Mouse (Mus musculus) stomach, embryonic 14.5 days (tissue): ENCODE data around the gene Wdfy3. TPM values are rescaled to one million over a fixed set of nuclear protein-coding genes. Genes with fewer than 3 reads are reported as not detected.
"Not testable (repeated sequence)": the region's sequence is repeated elsewhere in the genome, so short reads cannot be mapped to it uniquely, and the experiment has no call there.

ENCODE experiments used
- ATAC-seq: fragments of 200-750 bp; cut with Nextera tagmentation; 2 replicates; pipeline ENCODE4 v1.8.0; 2017; ENCODE audit warnings: low read depth, moderate TSS enrichment; ENCODE audit not compliant: insufficient number of reproducible peaks, insufficient read depth, low FRiP score
- H3K27ac ChIP-seq: fragments of 300-500 bp; sonication (generic); 2 replicates; pipeline ENCODE4 v1.5.1; 2014; ENCODE audit warnings: mild to moderate bottlenecking, low read length, moderate library complexity, mixed read lengths
- H3K27me3 ChIP-seq: fragments of 300-500 bp; sonication (generic); 2 replicates; pipeline ENCODE4 v1.6.1; 2014; ENCODE audit warnings: low read length, control low read depth, mixed read lengths; ENCODE audit not compliant: control insufficient read depth, insufficient read depth
- H3K36me3 ChIP-seq: fragments of 300-500 bp; sonication (generic); 2 replicates; pipeline ENCODE4 v1.6.1; 2014; ENCODE audit warnings: mild to moderate bottlenecking, control low read depth, low read length, moderate library complexity, mixed read lengths; ENCODE audit not compliant: control insufficient read depth, insufficient read depth
- H3K4me1 ChIP-seq: fragments of 300-500 bp; sonication (generic); 2 replicates; pipeline ENCODE4 v1.6.1; 2014; ENCODE audit warnings: low read length, control low read depth, mixed read lengths; ENCODE audit not compliant: control insufficient read depth, insufficient read depth
- H3K4me2 ChIP-seq: fragments of 300-500 bp; sonication (generic); replicated peaks from 2 replicates; pipeline ENCODE4 v1.6.1; 2014; ENCODE audit warnings: low read depth, low read length, control low read depth
- H3K4me3 ChIP-seq: fragments of 300-500 bp; sonication (generic); 2 replicates; pipeline ENCODE4 v1.5.1; 2014; ENCODE audit warnings: low read depth, low read length, control low read depth
- H3K9ac ChIP-seq: fragments of 300-500 bp; sonication (generic); replicated peaks from 2 replicates; pipeline ENCODE4 v1.6.1; 2014; ENCODE audit warnings: low read depth, mild to moderate bottlenecking, control low read depth, low read length, moderate library complexity, mixed read lengths
- H3K9me3 ChIP-seq: fragments of 300-500 bp; sonication (generic); 2 replicates; pipeline ENCODE4 v1.6.1; 2016; ENCODE audit warnings: low read depth, low read length, control low read depth; ENCODE audit not compliant: control insufficient read depth
- WGBS: fragments of 180-500 bp; shearing (Covaris S2); extraction: QIAGEN DNeasy Blood & Tissue Kit; methylation state at CpG from one replicate; pipeline ENCODE4 v1.1.7; 2014; 5-methylcytosine and 5-hydroxymethylcytosine counted together
- polyA plus RNA-seq: library from polyadenylated mRNA; unstranded; fragments of >200 nt; fragmentation: Nextera tagmentation; extraction: Ambion mirVana; gene quantifications from 2 replicates; pipeline ENCODE4 v1.2.1, GENCODE M21; 2014

The Wdfy3 gene
- polyA plus RNA-seq = 22.0 and 23.5 TPM in 2 replicates

GRCm38 (mm10) chr5:102069767-102070413, at the start of gene Wdfy3:
Gene Wdfy3 (minus strand): TSS chr5:102069921.
- peaks cover 13% of the 10 kb centered on the region; the same call in 1 of the 2 replicates for H3K4me1 ChIP-seq
- no peaks in the 10 kb centered on the region for H3K9me3 ChIP-seq
- peak within 1 kb of the TSS; percentile 74 for H3K4me2 ChIP-seq
- peak; percentile 93 for ATAC-seq
- no peaks in the 10 kb centered on the region for H3K36me3 ChIP-seq
- H3K4me3 ChIP-seq = peak within 1 kb of the TSS; percentile 85
- H3K9ac ChIP-seq = peak within 1 kb of the TSS; percentile 98
- H3K27ac ChIP-seq = peak within 1 kb of the TSS; percentile 95
- H3K27me3 ChIP-seq = no peaks in the 10 kb centered on the region
- 1% methylated on average over 50 of the region's 62 CpGs for WGBS

GRCm38 (mm10) chr5:102113009-102113408, 43.3 kb upstream of the Wdfy3 start:
- Histone ChIP-seq H3K9ac (no peak overlapping the region), H3K4me2 (peak overlapping the region; percentile 41), H3K4me1 (no peaks in the 10 kb centered on the region), H3K4me3 (no peak overlapping the region), H3K27me3 (no peaks in the 10 kb centered on the region), H3K9me3 (no peaks in the 10 kb centered on the region), H3K27ac (no peak overlapping the region), H3K36me3 (no peaks in the 10 kb centered on the region)
- WGBS = 29% methylated on average over 14 of the region's 14 CpGs
- ATAC-seq = peak; percentile 67; the same call in 1 of the 2 replicates

- H3K4me3 ChIP-seq = no peak overlapping the region
- H3K4me1 ChIP-seq = no peaks in the 10 kb centered on the region
- no peak overlapping the region for H3K4me2 ChIP-seq
- H3K9ac ChIP-seq = no peak overlapping the region
- no peaks in the 10 kb centered on the region for H3K9me3 ChIP-seq
- H3K27me3 ChIP-seq = no peaks in the 10 kb centered on the region
- no peak overlapping the region for H3K27ac ChIP-seq
- 77% methylated on average over 7 of the region's 7 CpGs for WGBS
- no peaks in the 10 kb centered on the region for H3K36me3 ChIP-seq
- no peak for ATAC-seq
Measured at GRCm38 (mm10) chr5:102112034-102112433, 42.3 kb upstream of the Wdfy3 start.

GRCm38 (mm10) chr5:102110031-102110430, 40.3 kb upstream of the Wdfy3 start:
- no peak overlapping the region for H3K4me2 ChIP-seq
- H3K36me3 ChIP-seq = no peaks in the 10 kb centered on the region
- H3K27me3 ChIP-seq = no peaks in the 10 kb centered on the region
- no peaks in the 10 kb centered on the region for H3K4me1 ChIP-seq
- WGBS = 77% methylated on average over 7 of the region's 7 CpGs
- H3K9me3 ChIP-seq = no peaks in the 10 kb centered on the region
- no peak overlapping the region for H3K9ac ChIP-seq
- no peak overlapping the region for H3K27ac ChIP-seq
- no peak overlapping the region for H3K4me3 ChIP-seq
- no peak for ATAC-seq

- no peak for ATAC-seq
- WGBS = 77% methylated on average over 3 of the region's 3 CpGs
Measured at GRCm38 (mm10) chr5:102105919-102106318, 36.2 kb upstream of the Wdfy3 start.

GRCm38 (mm10) chr5:102101815-102102214, 32.1 kb upstream of the Wdfy3 start:
- ATAC-seq, H3K4me1 ChIP-seq, H3K4me3 ChIP-seq, H3K9me3 ChIP-seq, H3K27me3 ChIP-seq, H3K4me2 ChIP-seq, H3K9ac ChIP-seq, H3K36me3 ChIP-seq, H3K27ac ChIP-seq: not testable (repeated sequence)
- 83% methylated on average over 1 of the region's 1 CpGs for WGBS

More at GRCm38 (mm10) chr5:102105919-102106318, 36.2 kb upstream of the Wdfy3 start:
- Histone ChIP-seq H3K9ac (no peak overlapping the region), H3K27me3 (no peaks in the 10 kb centered on the region), H3K4me1 (no peaks in the 10 kb centered on the region), H3K27ac (no peak overlapping the region), H3K36me3 (no peaks in the 10 kb centered on the region), H3K4me3 (no peak overlapping the region), H3K4me2 (no peak overlapping the region), H3K9me3 (no peaks in the 10 kb centered on the region)

- ATAC-seq = no peak
- no peaks in the 10 kb centered on the region for H3K4me1 ChIP-seq
- no peak overlapping the region for H3K27ac ChIP-seq
- 62% methylated on average over 21 of the region's 21 CpGs for WGBS
- no peaks in the 10 kb centered on the region for H3K9me3 ChIP-seq
- no peak overlapping the region for H3K4me3 ChIP-seq
- no peak overlapping the region for H3K9ac ChIP-seq
- no peak overlapping the region for H3K4me2 ChIP-seq
- H3K27me3 ChIP-seq = no peaks in the 10 kb centered on the region
- no peaks in the 10 kb centered on the region for H3K36me3 ChIP-seq
Measured at GRCm38 (mm10) chr5:102100246-102101241, 30.8 kb upstream of the Wdfy3 start.

- ATAC-seq = no peak
- H3K36me3 ChIP-seq = no peaks in the 10 kb centered on the region
- no peak overlapping the region for H3K4me2 ChIP-seq
- H3K4me3 ChIP-seq = no peak overlapping the region
- H3K9ac ChIP-seq = no peak overlapping the region
- no peak overlapping the region for H3K27ac ChIP-seq
- H3K4me1 ChIP-seq = no peaks in the 10 kb centered on the region
- no peaks in the 10 kb centered on the region for H3K27me3 ChIP-seq
- 78% methylated on average over 4 of the region's 4 CpGs for WGBS
- no peaks in the 10 kb centered on the region for H3K9me3 ChIP-seq
Measured at GRCm38 (mm10) chr5:102095576-102095975, 25.9 kb upstream of the Wdfy3 start.
